Mouse (Mus musculus) 416B (cell line): ENCODE measurements around the gene Adam6b.
"Not testable (repeated sequence)": the region's sequence is repeated elsewhere in the genome, so short reads cannot be mapped to it uniquely, and the experiment has no call there.

Experiments
- DNase-seq: peaks from one replicate; pipeline ENCODE4 v3.0.0; 2011; ENCODE audit warnings: low read depth

Adam6b gene

GRCm38 (mm10) chr12:113489211-113489610 is at the start of gene Adam6b:
Adam6b (plus strand) TSS chr12:113489511.
- not testable (repeated sequence) for DNase-seq

- DNase-seq: no peak
Measured at GRCm38 (mm10) chr12:113446061-113446460, 43.2 kb upstream of the Adam6b start.

GRCm38 (mm10) chr12:113476164-113476563 is 13.1 kb upstream of the Adam6b start:
- no peak for DNase-seq

- DNase-seq: no peak
Measured at GRCm38 (mm10) chr12:113482147-113482546, 7.2 kb upstream of the Adam6b start.

- no peak for DNase-seq
Measured at GRCm38 (mm10) chr12:113482661-113483389, 6.5 kb upstream of the Adam6b start.

- DNase-seq: no peak
Measured at GRCm38 (mm10) chr12:113483492-113484162, 5.7 kb upstream of the Adam6b start.

GRCm38 (mm10) chr12:113484971-113485485 is 4.3 kb upstream of the Adam6b start:
- DNase-seq: peak; percentile 24

GRCm38 (mm10) chr12:113487693-113488092 is 1.6 kb upstream of the Adam6b start:
- peak; percentile 67 for DNase-seq

- no peak for DNase-seq
Measured at GRCm38 (mm10) chr12:113525901-113526300, 36.6 kb downstream of the Adam6b start.
